Mouse (Mus musculus) small intestine, adult 10 weeks (tissue): ENCODE results near the gene Nup43. TPM values are rescaled to one million over a fixed set of nuclear protein-coding genes. Genes with fewer than 3 reads are reported as not detected.

Experiments
- polyA plus RNA-seq: library from polyadenylated mRNA; stranded (reverse); fragments of 350-450 nt; fragmentation: Illumina TruSeq; extraction: RNeasy Lipid Tissue Mini Kit (QIAGEN cat#74804); gene quantifications from one replicate; pipeline ENCODE4 v1.2.3, GENCODE M21; 2014; ENCODE audit warnings: low replicate concordance

Nup43 gene
- 7.0 TPM for polyA plus RNA-seq

DNA sequence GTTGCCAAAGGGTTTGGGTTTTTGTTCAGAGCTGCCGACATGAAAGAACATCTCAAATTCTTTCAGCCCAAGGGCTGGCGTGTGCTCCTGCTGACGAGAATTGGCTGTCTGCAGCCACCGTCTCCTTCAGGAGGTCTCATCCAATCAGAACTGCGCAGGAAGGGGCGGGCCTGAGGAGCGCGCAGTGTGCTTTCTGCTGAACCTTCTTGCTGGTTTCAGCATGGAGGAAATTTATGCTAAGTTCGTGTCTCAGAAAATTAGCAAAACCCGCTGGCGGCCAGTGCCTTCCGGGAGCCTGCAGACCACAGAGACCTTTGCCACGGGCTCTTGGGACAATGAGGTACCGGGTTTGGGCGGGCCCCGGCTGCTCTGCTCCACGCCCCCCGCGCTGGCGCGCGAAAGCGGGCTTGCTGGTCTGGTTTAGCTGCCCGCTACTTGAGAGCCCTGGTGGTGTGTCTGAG lies at the start of gene Nup43:
Nup43 (plus strand) TSS at position 162 of the 461 bp plus-strand sequence.

DNA sequence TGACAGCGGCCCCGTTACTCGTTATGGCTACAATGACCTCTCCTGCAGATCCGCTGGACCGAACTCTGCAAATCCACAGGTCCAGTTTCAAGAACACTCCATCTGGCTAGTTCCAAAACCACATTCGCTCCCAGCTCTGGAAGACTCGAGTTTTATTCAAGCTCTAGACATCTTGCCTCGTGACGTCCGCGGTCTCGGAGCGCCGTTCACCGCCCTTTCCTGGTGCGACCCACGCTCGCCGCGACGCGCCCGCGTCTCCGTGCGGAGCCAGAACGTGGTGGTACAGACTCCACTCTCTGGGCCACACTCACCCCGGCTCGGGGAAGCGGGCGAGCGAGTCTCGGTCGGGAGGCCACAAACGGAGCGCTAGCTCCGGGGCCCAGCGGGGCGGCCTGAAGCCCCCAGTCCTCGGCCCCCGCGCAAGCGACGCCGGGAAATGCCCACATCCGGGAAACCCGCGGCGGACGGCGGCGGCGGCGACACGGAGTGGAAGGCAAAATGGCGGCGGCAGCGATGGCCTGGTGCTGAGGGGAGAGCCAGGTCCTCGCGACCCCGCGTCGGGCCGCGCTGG lies 13.5 kb downstream of the Nup43 start, which contains the start of the genes Pcmt1 and Lats1:
Pcmt1 (minus strand) TSS at position 406 of the 571 bp plus-strand sequence.
Lats1 (plus strand) TSS at position 484 of the 571 bp plus-strand sequence.

DNA sequence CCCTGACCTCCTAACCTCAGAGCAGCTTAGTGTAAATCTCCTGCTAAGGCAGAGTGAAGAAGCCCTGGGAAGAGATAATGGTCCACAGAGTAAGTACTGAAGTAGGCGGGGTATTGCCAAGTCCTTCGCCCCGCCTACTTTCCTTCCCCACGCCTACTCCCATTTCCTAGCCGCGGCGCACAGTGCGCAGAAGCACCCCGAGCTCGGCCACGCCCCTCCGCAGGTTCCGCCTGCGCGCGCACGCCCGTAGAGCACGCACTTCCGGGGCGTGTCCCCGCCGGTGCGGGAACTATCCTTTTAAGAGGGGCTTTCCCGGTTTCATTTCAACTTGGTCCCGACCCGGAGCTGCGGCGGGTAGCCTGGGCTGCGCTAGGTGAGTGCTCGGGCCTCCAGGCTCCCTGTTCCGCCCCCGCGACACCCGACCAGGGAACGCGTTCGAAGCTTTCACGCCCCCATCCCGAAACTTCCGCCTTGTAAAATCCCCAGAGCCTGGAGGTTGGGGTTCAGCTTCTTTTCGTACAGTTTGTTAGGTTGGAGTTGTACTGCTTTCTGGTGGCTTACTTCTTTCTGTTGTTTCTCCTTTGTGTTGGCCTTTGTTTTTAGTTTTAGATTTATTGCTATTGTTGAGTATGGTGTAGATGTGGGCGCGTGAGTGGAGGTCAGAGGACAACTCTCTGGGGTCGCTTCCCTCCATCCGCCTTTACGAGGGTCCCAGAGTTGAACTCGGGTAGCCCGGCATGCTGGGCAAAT lies 58.6 kb downstream of the Nup43 start, which contains the start of gene Katna1:
Katna1 (plus strand) TSS at position 250 of the 750 bp plus-strand sequence.

Other genes starting within 250 kb of the Nup43 start
- gene Ulbp1, start 193.9 kb upstream of the Nup43 start, polyA plus RNA-seq: 4.0 TPM
- gene Lrp11, start 77.7 kb upstream of the Nup43 start, polyA plus RNA-seq: 2.8 TPM
- 52.7 TPM for gene Pcmt1, start 13.6 kb downstream of the Nup43 start, polyA plus RNA-seq
- gene Lats1, start 13.7 kb downstream of the Nup43 start, polyA plus RNA-seq: 60.7 TPM
- gene Katna1, start 58.5 kb downstream of the Nup43 start, polyA plus RNA-seq: 61.2 TPM
- 300 TPM for gene Ginm1, start 125.3 kb downstream of the Nup43 start, polyA plus RNA-seq
- gene Ppil4, start 125.4 kb downstream of the Nup43 start, polyA plus RNA-seq: 72.1 TPM
- gene Zc3h12d, start 165.0 kb downstream of the Nup43 start, polyA plus RNA-seq: 18.3 TPM